Mouse (Mus musculus) spleen, adult 18-20 months (tissue): ENCODE results near the gene Samsn1.

ENCODE experiments used
- DNase-seq, 2 experiments: peaks; one replicate each; pipeline ENCODE4 v3.0.0; 2022; ENCODE audit warnings: mixed read lengths in 2 of 2

Gene Samsn1

DNA sequence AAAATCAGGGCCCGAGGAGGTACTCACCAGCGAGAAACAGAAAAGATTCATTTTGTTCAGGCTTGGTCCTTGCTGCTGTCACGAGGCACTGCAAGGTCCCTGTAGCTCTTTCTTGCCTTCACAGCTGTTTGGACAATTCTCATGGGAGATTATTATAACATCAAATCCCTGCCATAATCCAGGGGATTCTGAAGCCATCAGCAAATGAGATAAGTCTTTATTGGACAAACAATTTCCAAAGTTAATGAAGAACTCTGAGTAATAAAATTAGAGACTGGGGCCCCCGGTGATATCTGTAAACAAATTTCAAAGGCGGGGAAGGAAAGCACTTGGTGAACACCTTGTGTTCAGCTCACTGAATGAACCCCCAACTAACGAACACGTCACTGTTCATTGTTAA lies at the start of gene Samsn1:
TSS of gene Samsn1 (minus strand) at position 101 of the 400 bp plus-strand sequence.
- DNase-seq, result no peak

DNA sequence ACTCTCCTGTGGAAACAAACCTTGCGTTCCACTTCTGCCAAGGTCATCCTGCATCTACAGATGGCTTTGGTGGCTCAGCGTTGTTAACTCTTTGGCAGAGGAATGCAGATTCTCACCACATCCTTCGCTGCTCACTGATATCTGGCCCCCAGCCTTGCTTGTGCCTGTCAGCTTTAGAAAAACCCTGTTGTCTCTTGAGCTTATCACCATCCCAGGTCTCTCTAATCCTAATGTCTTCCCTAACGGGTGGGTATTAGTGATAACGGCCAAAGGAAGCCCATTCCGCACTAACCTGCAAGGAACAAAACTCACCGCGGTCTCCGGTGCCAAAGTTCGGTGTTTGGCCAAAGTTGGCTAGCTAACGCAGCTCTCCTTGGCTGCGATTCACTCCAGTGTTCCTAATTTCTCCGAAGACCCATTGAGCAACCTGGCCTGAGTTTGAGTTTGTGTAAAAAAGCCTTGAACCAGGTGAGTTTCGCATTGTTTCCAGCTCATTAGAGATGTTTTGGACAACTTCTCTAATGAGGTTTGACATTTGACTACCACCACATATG lies 44.1 kb upstream of the Samsn1 start:
- no peak for DNase-seq

DNA sequence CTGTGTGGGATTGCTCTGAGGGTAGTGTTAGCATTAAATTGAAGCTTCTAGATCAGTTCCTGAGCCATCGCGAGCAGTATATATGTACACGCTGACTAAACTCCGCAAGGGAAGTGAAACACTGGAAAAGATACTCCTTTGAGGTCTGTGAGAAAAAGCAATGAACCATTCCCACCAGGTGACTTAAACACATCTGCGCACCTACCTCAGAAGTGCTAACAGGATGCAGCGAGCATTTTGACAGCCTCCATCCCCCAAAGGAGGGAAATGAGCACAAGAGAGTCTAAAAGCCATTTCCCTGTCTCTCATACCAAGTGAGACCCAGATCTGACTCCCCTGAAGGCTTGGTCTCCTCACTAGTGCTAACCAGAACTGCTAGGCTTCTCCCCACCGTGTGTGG lies 32.9 kb upstream of the Samsn1 start:
- DNase-seq, result no peak

DNA sequence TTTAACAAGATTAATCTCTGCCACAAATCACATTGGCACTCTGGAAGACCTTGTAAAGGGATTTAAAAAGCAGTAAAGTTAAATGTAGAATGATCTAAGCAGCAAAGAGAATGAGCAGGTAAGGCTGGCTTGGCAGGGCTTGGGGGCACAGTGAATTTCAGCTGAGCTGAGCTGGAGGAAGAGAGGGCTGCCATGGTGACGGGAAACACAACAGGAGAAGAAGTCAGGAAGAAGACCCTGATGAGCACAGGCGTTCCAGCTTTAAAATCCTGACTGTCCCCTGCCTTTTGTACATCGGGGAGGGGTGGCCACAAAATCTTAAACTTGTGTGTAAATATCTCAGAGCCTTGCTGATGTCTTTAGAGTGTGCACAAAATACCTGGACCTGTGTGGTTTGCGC lies 32.0 kb upstream of the Samsn1 start:
- no peak for DNase-seq

DNA sequence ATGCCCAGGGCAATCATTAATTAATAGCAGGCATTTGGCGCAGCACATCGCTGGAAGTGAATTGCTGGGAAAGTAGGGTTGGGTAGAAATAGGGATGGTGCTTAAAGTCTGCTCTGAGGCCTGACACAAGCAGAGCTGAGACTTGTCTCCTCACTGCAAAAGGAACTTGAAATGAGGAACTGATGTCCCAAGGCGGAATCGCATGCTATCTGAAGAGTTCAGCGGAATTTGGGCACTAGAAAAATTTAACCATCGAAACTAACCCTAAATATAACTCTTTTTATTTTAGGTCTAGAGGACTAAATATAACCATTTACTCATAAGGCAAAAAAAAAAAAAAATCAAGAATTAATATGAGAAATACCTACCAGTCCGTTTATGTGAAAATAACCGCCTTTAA lies 31.5 kb upstream of the Samsn1 start:
- peak in 1 of 2 experiments; percentile 19 for DNase-seq

DNA sequence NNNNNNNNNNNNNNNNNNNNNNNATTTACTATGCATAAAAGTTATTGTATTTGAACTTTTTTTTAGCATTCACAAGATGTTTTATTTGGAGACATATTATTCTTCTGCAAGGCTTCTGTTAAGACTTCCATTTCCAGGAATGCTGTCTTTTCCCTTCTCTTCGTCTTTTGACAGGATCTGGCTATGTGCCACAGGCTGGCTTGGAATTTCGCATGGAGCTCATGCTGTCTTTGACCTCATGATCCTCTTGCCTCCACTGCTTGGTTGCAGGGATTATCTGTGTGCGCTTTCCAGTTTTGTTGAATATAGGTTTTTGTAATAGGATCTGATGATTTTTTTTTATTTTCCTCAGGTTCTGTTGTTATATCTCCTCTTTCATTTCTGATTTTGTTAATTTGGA lies 25.0 kb upstream of the Samsn1 start:
- DNase-seq, result no peak

DNA sequence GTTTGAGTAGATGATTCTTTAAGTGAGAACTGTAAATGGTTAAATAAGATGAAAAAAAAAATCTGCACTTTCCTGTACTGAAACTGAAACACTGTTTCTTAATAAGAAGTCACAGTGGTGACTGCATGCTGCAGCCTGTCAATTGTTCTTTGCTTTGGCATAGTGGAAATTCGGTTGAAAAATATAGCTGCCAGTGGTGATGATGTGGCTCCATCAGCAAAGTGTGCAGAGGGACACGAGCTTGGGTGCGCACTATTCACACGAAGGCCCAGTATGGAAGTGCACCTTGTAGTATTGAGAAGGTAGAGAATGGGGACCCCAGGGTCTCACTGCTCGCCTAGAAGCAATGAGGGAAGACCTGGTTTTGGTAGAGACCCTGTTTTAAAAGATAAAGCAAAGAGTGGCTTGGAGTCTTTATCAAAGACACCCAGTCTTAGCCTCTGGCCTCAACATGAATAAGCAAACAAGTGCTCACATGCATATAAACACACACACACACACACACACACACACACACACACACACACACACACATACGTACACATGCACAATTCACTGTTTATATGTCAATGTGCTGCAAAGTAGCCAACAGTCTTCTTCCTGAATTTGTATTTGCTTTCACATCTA lies 18.4 kb upstream of the Samsn1 start:
- no peak for DNase-seq

DNA sequence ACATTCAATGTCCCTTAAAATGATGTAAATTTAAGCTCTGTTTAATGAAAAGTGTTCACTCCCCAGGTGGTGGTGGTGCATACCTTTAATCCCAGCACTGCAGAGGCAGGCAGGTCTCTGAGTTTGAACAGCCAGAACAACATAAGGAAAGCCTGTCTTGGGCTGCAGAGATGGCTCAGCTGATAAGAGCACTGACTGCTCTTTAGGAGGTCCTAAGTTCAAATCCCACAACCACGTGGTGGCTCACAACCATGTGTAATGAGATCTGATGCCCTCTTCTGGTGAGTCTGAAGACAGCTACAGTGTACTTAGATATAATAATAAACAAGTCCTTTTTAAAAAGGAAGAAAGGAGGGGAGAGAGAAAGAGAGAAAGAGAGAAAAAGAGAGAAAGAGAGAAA lies 2.9 kb downstream of the Samsn1 start:
- DNase-seq, result no peak

DNA sequence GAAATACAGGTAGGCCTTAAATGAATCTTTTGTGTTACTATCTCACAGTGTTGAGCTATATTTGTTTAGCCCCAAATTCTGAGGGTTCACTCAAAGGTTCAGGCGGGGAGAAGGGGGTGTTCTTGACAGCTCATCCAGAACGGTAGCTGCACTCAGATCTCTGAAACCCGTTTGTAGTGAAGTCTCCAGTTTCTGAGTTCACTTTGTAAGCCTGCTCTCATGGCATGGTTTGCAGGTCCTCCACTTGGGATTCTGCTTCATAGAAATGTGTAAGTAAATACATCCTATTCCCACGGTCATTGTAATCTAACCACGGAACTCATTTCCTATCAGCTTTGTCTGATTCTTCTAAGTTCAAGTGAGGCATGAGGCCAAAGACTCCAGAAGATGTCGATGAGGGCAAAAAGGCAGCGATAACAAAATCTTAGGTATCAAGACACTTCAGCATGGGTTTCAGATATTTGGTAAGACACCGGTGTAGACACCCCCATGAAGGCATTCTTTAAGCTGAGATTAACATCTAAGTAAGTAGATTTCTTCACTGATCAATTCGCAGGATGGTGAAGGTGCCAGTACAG lies 18.2 kb downstream of the Samsn1 start:
- no peak for DNase-seq

DNA sequence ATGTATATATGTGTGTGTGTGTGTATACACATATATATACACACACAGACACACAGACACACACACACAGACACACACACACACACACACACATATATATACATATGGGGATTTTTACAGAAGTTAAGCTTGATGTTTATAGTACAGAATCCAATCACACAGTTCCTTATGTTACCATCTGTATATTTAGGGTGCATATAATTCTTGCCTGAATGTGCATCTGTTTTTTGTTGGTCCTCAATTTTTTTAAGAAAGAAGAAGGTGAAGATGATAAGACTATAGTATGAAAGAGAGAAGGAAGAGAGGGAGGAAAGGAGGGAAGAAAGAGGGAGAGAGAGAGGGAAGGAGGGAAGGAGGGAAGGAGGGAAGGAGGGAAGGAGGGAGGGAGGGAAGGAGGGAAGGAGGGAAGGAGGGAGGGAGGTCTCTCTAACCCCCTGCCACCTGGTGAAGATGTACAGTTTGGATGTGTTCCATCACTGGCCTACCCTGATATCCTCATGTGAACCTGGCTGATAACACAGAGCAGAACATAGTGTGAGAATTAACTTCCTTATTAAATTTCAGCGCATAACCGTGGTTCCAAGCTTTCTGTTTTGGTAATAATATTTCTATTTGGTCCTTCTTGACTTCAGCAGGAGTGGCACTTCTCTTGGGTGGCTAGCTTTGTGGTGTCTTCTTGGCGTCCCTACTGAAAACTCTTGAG lies 19.1 kb downstream of the Samsn1 start:
- DNase-seq, result no peak

DNA sequence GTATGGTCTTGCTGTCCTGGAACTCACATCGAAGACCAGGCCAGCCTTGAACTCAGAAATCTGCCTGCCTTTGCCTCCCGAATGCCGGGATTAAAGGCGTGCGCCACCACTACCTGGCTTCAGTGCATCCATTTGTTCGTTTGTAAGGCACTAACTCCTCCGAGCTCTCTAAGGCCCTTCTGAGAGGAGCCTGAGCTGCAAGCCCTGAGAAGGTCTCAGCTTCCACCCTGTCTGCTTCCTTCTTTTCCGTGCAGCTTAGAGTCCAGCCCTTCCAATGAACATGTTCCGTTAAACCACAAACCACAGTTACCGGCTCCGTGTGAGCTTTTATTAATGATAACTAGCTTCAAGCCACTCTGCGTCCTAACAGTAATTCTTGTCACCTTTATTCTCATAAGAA lies 19.8 kb downstream of the Samsn1 start:
- no peak for DNase-seq

DNA sequence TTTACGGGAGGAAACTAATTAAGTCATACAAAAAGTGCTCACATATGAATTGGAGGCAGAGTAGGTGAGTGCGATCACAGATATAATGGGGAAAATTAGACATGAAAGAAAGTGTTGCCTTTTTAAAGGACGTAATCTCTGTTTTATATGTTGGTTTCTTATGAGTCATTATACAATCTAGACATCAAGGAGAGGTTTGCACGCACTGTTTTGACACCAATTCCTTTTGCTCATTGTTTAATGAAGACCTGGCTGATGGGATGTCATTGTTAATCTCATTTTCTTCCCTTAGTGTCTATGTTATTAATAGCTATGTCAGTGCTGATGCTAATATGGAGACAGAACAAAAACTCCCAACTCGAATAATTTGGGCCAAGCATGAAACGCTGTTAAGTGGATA lies 20.3 kb downstream of the Samsn1 start:
- DNase-seq, result no peak

DNA sequence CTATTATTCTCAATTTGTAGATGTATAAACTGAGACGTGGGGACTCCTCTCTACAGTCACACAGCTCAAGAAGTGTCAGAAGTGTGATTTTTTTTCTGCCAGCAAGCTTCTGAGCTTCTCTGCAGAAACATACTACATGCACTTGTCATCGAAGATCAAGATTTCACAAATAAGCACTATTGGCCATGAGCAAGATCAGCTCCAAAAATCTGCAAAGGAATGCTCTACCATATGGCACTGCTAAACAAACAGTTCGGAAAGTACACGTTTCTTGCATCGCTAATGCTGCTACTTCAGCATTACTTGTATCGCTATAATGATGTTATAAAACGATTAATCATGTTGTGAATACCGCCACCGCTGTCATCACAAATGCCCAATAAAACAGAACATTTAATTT lies 22.0 kb downstream of the Samsn1 start:
- no peak for DNase-seq

DNA sequence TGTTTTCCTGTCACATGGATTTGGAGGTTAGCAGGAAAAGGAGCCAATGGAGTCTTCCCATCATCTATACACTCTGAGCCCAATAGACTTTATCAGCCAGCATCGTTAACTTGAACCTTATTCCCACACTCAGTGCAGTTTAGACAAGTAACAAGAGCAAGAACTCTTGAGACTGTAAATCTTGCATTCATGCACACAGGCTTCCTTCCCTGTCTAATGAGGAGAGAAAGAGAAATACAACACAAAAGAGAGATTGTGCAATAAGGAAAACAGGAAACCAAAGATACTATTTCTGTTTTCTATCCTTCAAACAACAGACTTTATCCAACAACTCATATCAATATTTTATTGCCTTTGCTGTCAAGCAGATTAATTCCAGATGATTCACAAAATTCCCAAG lies 31.9 kb downstream of the Samsn1 start:
- no peak for DNase-seq

DNA sequence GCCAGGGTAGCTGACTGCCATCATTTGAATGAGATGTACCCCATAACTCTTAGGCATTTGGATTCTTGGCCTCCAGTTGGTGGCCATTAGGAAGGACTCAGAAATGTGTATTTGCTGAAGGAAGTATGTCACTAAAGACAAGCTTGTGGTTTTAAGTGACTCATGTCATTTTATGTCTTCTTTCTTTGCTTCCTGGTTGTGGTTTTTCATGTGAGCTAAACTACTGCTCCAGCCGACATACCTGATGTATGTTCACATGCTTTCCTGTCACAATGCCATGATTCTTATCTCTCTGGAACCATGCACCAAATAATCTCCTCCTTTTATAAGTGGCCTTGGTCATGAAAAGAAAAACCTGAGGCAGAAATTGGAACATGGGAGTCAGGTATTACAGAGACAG lies 38.2 kb downstream of the Samsn1 start:
- no peak for DNase-seq

DNA sequence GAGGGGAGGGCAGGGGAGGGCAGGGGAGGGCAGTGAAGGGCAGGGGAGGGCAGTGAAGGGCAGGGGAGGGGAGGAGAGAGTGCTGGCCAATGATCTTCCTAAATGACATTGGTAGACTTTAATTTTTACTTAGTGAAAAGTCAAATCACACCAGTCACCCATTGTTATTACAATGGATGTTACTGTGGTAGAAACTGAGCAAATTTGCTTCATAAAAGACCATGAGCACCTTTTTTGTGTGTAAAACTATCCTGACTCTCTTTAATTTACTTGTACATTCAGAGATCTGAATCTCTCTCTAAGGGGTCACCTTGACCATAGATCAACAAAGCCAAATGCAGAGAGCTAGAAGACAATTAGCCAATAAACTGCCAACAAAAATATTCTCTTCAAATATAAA lies 42.7 kb downstream of the Samsn1 start:
- DNase-seq, result no peak

DNA sequence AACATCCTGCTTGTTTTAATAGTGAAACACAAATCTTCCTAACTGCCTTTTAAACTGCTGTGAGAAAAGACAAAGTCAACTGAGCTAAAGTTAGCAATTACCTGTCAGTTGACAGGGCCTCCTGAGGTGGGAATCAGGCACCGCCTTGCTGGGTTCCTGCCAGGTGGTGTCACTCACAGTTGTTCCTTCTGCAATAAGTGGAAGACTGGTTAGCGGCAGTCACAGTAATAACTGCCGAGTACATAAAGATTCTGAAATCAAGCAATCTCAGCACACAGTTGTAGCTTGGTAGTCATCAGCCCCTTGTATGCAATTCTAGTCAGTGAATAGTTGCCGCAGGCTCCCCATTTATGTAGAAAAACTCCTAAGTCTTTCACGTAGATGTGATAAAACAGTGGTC lies 44.3 kb downstream of the Samsn1 start:
- no peak for DNase-seq

DNA sequence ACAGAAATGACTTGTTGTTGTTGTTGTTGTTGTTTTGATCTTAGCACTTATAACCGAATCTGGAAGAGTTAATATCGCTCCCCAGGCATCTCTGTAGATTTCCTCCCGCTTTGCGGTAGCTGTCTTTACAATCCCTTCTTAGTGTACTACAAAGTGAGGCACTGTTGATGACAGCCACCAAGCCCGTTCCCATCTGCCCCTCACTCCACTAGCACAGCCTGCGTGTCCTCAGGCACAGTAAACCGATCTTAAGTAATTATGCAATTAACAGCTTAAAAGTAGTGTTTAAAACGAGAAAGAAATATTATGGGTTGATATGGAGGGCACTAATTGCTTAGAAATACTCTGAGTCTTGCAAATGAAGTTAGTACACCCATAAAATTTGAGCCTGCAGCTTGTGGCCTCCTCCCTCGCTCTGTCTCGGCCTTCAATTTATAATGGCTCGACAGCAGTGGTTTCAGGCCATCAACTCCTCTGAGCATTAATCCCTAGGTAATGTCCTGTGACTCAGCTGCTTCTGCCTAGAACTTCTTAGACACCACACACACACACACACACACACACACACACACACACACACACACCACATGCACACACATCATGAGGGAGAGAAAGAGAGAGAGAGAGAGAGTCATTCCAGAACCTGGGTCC lies 46.3 kb downstream of the Samsn1 start:
- no peak for DNase-seq

DNA sequence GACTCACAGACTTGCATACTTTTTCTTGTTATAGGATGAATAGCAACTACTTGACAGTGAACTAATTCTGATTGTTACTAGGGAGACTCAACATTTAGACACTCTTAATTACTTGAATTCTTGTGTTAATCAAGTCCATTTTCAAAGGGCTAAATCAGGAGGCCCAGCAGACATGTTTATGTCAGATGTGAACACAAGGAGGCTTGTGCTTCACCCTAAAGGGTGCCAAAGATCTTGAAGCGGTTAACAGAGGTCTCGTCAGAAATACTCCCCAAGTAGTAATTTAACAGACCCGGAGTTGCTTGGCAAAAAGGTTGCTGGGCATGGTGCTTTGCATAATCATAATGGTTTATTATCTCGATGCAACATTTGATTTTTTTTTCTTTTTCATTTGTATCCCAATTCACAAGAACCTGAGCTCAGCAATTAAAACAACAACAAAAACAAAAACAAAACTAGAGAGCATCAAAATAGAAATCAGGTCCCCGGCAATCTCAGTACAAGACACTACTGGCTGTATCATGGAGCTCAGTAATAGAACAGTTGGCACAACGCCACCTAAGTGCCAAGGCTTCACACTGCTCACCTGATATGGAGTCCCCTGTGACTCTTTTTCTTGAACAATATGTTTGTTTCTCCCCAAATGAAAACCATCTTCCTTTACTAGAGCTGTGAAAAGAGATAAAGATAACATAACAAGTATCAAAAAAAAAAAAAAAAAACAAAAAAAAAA lies 51.6 kb downstream of the Samsn1 start:
- DNase-seq, result no peak

DNA sequence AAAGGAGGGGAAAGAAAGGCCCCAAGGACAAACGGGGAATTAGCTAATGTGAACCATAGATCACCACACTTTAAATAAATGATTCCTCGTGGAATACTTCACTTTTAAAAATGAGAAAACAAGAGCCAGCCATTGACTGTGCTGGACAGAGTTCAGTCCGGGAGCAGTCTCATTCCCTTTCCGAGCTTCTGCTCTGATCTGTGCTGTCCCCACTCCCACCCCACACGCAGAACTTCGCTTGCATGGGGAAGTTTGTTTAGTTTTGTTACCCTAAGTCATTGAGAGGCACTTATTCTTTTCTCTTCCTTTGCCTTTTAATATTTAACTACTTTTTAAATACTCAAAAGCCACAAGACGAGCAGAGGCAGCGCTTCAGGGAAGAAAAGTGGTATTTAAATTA lies 60.1 kb downstream of the Samsn1 start:
- no peak for DNase-seq

DNA sequence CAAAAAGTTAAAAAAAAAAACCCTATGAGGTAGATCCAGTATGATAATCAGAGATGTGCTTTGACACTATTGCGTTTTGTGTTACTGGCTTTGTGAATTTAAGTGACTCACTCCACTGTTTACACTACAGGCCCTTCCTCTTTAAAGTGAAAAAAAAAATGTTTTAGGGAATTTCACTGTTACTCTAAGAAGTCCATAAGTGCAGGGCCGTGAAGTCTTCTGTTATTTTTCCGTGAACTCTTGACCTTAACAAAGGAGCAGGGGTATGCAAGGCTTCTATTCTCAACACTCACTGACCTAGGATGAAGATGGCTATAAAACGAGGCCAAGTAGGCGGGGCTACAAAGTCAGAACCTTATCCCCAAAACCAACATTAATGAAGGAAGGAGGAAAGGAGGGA lies 60.6 kb downstream of the Samsn1 start:
- no peak for DNase-seq

DNA sequence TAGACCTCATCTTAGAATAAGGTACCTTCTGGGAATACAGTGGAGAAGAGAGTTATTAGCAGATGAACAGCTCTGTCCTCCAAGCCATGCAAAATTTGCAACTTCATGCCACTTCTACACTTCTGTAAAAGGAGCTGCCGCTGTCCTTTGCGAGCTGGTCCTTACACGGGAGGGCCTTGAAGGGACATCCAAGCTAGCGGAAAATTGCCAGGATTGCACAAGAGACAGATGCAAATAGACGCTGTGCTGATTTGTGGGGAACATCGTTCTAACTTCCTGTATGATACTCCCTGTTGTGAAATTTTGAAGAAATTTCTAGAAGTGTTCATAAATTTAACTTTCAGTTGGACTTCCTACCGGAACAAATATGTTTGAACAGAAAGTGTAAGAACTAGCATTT lies 61.0 kb downstream of the Samsn1 start:
- no peak for DNase-seq

DNA sequence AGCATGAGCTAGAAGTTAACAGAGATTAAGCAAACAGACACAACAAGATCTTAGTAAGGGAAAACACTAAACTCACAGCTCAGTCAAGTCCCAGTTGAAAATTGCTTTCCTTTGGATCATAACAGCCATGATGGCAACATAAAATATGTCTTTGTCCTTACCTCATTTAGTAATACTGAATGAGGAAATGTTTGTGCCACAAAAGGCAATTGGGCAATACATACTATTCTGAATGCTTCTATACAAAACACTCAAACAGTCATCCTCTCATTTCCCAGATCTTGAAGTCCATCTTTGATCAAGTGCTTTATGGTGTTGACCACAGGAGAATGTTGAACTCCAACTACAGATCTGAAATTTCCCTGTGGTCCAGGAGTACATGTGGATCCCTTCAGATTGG lies 88.7 kb downstream of the Samsn1 start:
- DNase-seq, result no peak
